Mouse (Mus musculus): ENCODE data around the gene Hyls1.

The Hyls1 gene

DNA sequence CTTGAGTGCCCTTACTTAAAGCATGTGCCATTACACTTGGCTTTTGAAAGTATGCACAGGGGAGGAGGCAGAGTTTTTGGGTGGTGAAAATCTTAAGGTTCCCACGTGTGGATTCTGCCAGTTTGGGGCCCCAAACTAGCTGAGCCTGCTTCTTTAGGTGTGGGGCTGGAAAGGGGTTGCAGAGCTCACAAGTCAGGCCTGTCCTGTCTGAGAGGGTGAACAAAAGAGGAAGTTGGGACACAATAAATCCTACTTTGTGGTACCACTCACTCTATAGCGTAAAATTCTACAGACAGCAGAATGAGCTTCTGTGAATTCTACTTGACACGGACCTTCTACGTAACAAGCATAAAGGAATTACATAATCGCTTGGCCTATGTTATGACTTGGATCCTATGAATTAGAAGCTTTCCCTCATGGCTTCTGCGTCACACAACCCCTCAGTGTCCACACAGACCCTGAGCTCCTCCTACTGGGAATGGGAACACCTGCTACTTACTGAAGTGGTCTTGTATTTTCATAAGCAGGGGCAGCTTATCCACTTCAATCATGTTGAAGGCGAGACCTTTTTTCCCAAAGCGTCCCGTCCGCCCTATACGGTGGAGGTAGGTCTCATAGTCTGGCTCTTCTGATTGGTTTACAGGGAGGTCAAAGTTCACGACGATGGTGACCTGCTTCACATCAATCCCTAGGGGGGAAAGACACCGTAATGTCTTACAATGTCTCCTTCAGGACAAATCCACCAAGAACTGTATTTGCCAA, 26.9 kb downstream of the Hyls1 start:
- no peak for DNase-seq (ENCODE audit: low read depth, low spot score)

DNA sequence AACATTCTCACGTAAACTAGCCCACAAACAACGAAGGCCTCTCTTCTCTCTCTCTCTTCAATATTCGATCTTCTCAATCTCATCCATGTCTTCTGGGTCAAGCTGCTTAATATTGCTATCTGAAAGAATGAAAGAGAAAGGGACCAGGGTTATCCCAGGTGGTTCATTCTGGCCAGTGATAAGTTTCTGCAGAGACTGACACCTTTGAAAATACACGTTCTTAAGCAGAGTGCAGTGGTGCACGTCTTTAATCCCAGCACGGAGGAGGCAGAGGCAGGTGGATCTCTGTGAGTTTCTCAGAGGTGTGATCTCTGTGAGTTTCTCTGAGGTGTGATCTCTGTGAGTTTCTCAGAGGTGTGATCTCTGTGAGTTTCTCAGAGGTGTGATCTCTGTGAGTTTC, 28.3 kb downstream of the Hyls1 start:
- no peak for DNase-seq (ENCODE audit: low read depth, low spot score)

DNA sequence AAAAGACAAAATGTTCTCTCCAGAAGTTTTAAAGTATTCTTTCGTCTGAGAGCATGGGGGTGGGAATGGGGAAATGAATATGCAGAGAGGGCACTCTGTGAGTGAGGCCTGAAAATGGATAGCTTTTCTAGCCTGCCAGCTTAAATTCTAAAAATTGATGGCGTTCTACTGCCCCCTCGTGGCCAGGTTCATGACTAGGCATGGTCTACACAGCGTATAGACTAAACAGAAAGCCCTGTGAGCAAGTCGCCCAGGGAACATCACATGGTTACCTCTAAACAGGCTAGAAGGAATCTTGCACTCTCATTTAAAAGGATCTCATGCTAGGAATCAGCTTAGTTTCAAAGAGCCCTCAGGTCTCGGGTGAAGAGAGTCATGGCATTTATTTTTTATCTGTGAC, 28.7 kb downstream of the Hyls1 start:
- DNase-seq (ENCODE audit: low read depth, low spot score): peak; percentile 69

DNA sequence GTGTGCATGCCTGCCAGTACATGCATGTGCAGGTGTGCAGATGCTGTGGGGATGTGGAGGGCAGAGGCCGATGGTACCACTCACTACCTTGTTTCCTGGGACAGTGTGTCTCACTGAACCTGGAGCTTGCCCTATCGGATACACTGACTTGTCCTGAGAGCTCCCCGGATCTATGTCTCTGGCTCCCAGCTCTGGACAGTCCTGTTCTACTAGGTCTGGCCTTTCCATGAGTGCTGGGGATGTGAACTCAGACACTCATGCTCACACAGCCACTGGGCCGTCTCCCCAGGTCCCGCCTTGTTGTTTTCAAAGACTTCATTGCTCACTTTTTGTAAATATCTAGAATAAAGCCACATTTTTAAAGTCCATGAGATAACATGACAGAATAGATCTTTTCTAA, 29.2 kb downstream of the Hyls1 start:
- DNase-seq (ENCODE audit: low read depth, low spot score): no peak

DNA sequence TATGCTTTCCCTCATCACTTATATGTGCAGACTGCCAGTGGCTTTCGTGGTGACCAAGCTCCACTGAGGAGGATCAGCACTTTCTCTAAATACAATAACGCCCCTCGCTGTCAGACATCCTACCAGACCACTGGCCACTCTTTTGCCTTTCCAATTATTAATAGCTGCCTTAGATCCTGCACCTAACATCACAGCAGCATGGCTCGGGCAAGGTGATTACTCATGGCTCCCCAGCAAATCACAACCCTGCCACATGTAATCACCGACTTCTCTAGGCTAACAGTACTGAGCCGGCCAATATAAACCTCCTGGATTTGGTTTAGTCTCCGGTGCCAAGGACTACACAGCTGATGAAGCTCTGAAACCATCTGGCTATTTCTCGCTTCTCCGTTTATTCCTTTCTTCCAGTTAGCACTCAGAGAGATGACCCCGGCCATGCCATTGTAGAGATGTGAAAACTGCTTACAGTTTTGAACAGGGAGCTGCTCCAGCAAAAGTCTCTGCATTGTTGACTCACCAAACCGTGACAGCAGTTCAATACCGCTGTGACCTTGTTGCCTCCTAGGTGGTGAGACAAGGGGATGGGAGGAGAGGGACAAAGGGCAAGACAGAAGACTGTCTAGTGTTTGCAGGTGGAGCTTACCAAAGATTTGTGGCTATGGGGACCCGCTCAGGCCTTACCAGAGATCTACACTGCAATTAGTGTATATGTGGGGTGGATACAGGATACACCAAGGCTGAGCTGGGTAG, 31.0 kb downstream of the Hyls1 start:
- DNase-seq (ENCODE audit: low read depth, low spot score): no peak

DNA sequence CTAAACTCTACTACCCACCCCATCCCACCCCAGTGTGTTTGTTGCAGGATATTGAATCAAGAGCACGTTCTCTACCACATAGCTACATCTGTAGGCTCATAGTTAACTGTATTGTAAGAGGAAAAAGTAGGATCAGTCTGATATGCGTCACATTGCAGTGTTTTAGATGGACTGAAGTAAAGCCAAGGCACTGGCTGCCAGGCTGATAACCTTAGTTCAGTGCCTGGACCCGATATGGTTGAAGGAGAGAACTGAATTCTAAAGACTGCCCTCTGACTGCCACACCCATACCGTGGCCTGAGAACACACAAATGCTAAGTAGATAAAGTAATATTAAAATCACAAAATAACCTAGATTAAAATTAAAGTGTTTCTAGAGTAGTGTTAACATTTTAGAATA, 34.3 kb downstream of the Hyls1 start:
- no peak for DNase-seq (ENCODE audit: low read depth, low spot score)

DNA sequence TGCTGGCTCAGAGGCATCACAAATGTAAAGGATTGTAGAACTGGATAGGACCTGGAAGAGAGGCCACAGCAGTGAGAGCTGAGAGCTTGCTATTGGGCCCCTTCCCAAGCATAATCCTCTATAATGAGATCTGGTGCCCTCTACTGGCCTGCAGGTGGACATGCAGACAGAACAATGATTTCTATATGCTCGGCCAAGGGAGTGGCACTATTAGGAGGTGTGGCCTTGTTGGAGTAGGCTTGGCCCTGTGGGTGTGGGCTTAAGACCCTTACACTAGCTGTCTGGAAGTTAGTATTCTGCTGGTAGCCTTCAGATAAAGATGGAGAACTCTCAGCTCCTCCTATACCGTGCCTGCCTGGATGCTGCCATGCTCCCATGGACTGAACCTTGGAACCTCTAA, 35.1 kb downstream of the Hyls1 start:
- DNase-seq (ENCODE audit: low read depth, low spot score): peak; percentile 66

DNA sequence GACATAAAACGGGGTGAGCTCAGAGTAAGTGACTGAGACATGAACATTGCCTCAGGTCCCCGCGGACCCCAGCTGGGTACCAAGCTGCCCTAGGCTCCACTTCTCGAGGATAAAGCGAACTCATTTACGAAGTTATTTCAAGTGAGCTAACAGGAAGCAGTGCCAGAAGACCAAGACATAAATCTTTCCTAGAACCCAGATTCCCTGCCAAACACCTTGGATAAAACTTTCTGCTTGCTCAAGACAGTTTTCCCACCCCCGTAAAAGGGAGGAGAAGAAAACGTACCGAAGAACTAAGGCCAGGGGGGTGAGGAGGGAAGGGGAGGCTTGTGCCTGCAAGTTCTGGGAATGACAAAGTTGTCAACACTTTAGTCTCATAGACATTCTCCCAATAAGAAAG, 36.9 kb downstream of the Hyls1 start:
- no peak for DNase-seq (ENCODE audit: low read depth, low spot score)

DNA sequence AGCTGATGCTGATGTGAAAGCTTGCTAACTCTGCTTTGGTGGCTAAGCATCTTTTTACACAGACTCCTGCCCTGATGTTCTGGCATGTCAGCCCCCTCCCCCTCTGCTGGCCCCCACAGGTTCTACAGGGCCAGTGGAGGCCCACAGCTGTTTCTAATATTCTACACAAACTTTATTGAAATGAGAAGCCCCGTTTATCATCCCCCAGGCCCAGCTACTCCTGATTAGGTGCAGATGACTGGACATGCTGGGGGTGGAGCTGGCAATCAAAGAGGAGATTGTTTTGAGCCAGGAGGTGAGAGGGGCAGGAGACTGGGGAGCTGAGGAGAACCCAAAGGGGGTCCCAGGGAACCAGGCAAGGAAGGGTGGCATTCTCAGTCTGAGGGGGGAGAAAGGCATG, 40.4 kb downstream of the Hyls1 start:
- no peak for DNase-seq (ENCODE audit: low read depth, low spot score)

DNA sequence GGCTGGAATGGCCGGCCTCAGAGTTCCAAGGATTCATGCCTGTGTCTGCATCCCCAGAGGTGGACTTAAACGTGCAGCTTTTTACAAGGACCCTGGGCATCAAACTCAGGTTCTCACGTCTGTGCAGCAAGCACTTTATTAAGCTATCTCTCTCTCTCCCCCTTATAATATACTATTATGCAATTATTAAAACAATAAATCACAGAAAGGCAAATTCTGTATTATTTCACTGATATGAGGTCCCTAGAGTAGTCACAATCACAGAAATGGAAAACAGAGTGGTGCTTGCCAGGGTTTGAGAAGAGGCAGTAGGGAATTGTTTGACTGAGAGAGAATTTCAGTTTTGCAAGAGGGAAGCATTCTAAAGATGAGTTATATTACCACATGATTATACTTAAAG, 41.1 kb downstream of the Hyls1 start:
- no peak for DNase-seq (ENCODE audit: low read depth, low spot score)

DNA sequence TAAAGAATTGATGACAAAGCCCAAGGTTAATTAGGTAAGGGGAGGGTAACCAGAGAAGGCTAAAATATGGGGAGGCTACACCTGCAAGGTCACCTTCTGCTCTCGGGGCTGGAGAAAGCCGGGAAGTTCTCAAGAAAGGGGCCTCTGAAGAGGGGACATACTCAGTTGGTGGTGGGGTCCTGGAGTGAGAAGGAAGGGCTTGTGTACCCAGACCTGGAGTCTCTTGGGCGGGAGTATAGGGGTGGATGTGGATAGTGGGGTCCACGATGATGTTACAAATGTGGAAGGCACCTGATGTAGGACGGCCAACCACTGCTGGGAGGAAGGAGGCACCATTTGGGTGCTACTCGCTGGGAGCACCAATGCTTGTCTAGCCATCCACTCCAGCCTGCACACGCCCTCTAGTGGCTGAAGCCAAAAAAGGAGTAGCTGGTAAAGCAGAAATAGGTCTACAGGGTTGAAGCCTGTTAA, 46.2 kb downstream of the Hyls1 start:
- DNase-seq (ENCODE audit: low read depth, low spot score): peak; percentile 69

DNA sequence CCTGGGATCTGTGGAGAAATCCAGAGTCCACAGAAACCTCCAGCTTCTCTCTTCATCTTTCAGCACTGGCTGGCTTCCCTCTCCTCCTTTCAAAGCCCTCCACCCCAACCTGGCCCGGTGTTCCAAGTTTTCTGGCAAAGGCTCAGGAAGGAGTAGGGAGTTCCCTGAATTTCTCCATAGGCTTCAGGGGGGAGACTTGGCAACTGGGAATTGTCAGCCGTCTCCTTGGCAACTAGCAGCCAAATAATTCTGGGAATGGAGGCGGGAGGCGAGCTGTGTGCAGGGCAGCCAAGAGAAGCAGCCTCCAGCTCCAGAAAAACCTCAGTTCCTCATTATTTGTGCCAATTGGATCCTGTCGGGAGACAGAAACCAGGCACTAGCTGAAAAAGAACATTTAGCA, 46.7 kb downstream of the Hyls1 start:
- DNase-seq (ENCODE audit: low read depth, low spot score): no peak

DNA sequence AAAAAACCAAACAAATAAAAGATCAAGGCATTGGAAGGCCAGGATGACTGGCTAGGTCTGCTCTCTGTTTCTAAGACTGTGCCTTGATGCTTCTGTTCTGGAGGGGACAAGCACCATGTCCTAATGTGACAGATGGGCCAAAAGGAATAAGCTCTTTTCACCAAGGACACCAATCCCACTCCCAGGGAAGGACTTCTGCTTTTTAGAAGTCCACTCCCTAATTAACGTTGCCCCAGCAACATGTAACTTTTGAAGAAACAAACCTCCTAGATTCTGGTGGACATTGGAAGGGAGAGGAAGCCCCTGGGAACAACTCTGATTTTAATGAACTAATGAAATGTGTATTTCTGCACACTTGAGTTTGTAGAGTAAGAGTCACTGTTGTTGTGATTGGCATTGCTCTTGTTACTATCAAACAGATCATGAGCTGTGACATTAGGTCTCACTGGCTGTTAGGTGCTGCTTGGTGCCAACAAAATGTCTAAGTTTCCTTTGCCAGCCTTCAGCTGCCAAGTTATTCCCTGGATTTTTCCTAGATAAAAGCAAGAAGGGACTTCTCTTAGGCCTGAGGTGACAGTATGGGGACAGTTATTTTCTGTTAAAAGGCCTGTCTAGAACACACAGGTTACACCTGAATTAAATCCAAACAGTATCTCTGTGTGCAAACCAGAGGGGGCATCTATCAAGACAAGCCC, 47.2 kb downstream of the Hyls1 start:
- no peak for DNase-seq (ENCODE audit: low read depth, low spot score)

DNA sequence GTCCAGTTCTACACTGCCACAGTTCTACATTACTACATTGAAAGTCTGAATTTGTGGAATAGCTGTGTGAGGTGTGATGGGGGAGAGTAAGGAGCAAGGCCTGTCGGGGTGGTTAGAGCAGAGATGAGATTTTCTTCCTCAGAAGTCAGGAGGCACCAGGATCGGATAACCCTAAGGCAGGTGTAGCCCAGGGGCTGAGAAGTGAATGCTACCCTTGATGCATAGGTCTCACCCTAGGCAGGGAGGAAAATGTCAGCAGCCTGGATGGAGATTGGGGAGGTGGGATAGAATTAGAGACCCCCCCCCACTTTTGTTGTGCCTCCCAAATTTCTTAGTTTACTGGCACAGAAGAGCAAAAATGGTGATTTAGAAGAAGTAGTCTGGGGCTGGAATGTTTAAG, 48.0 kb downstream of the Hyls1 start:
- DNase-seq (ENCODE audit: low read depth, low spot score): no peak

DNA sequence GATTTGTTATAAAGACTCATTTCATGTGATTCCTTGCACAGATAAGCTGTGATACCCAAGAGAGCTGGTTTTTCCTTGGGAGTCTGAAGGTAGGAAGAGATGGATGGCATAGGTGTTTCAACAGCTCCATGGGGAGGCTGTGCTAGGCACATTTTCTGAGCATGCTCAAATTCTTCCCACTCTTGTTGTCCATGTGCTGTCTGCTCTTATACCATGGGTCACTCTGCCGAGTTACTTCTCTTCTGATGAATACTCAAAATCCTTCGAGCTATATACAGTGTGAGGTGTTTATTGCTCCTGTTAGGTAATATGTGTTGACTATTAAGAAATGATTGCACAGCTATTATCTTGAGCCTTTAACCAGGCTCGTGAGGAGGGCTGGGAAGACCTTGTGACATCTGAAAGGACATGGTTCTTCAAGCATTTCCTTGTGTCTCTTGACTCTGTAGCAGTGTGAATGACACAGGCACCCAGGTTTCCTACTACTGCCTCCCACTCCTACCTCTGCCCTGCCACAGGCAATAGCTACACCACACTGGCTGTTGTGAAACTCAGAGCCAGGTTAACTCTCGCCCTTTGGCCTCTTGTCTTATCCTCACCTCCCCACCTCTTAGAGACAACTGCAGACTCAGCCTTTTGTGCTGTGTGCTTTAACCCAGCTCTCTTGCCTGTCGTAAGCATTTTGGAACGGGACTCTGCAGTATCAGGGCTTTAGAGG, 49.4 kb downstream of the Hyls1 start:
- DNase-seq (ENCODE audit: low read depth, low spot score): no peak

DNA sequence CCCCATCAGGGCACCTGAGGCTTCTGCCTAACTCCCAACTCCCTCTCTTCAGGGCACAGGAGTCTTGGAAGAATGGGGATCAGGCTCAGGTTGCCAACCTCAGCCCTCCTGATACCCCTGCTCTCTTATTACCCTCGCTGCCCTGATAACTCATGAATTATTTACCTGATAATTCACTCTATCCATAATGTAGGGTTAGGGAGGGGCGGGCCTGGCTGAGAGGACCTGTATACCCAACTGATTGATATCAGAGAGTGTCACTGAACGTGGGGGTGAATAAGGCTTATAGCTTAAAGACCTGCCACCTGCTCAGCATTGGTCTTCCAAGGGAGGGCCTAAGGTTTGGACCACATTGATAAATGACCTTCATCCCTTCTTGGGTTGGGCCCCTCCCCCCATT, 52.0 kb downstream of the Hyls1 start, which contains the start of gene Gm1113:
Gene Gm1113 (minus strand): TSS at position 101 of the 400 bp plus-strand sequence.
- DNase-seq (ENCODE audit: low read depth, low spot score): no peak

DNA sequence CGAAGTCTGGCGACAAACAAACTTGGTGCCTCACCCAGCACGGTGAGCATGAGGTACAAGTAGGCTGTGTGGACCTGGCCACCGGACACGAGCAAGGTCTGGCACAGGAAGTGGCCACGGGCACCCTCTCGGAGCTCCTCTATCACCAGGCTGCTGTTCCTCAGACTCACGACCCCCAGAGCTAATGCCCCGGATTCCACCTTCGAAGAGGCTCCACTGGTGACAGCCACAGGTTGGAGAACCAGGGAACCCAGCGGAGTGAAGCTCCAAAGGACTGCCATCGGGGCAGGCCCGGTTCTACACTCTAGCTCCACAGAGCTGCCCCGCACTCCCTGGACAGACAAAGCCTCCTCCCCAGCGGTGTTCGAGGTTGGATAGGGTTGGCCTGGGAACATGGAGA, 53.5 kb downstream of the Hyls1 start:
- DNase-seq (ENCODE audit: low read depth, low spot score): no peak

DNA sequence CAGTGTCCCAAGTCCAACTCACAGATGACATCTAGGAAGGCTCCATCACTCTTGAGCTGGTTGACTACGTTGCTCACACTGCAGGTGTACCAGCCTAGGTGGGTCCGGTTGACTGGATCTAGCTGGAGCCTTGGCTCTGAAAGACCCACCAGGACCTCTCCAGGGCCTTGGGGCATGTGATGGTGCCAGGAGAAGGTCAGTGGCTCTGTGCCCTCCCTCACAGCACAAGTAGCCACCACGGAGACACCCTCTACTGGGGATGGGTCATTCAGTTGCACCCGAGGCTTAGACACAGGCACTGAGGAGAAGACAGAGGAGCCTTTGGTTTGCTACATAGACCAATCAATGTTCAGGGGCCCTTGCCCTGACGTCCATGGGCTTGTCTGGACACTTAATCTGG, 54.0 kb downstream of the Hyls1 start:
- DNase-seq (ENCODE audit: low read depth, low spot score): no peak

DNA sequence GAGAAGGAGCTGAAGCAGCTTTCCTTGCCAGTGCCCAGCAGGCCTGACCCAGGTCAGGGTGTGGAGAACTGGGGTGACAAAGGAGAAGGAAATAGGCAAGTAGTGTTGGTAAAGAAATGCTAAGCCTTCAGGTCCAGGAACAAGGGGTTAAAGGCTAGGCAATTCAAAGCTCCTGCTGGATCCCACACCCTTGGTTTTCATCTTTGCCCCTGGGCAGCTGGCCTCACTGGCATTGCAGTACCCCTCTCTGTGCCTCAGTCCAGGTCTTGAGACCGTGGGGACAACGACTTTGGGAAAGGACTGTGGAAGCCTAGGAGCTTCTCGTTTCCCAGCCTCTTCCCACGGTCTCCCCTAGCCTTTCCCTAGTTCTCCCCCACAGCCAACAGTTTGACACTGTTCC, 56.3 kb downstream of the Hyls1 start:
- no peak for DNase-seq (ENCODE audit: low read depth, low spot score)
